Mouse (Mus musculus) intestine, embryonic 15.5 days (tissue): Measurements from ENCODE around the gene 2810408A11Rik. TPM values are rescaled to one million over a fixed set of nuclear protein-coding genes. Genes with fewer than 3 reads are reported as not detected.
A peak's percentile ranks its signal among the peaks of the same experiment; 100 is the strongest.

Source experiments
- ATAC-seq: fragments of 200-750 bp; cut with Nextera tagmentation; 2 replicates; pipeline ENCODE4 v1.8.0; 2017; ENCODE audit warnings: moderate TSS enrichment, moderate library complexity
- H3K27ac ChIP-seq: fragments of 300-500 bp; sonication (generic); 2 replicates; pipeline ENCODE4 v1.5.1; 2015; ENCODE audit warnings: mild to moderate bottlenecking, inconsistent platforms
- H3K27me3 ChIP-seq: fragments of 300-500 bp; sonication (generic); replicated peaks from 2 replicates; pipeline ENCODE4 v1.6.1; 2015; ENCODE audit warnings: inconsistent platforms
- H3K36me3 ChIP-seq: fragments of 300-500 bp; sonication (generic); 2 replicates; pipeline ENCODE4 v1.6.1; 2015; ENCODE audit warnings: inconsistent platforms
- H3K4me1 ChIP-seq: fragments of 300-500 bp; sonication (generic); replicated peaks from 2 replicates; pipeline ENCODE4 v1.6.1; 2015; ENCODE audit warnings: inconsistent platforms
- H3K4me2 ChIP-seq: fragments of 300-500 bp; sonication (generic); replicated peaks from 2 replicates; pipeline ENCODE4 v1.6.1; 2015; ENCODE audit warnings: mild to moderate bottlenecking, inconsistent platforms
- H3K4me3 ChIP-seq: fragments of 300-500 bp; sonication (generic); replicated peaks from 2 replicates; pipeline ENCODE4 v1.5.1; 2015; ENCODE audit warnings: inconsistent platforms
- H3K9ac ChIP-seq: fragments of 300-500 bp; sonication (generic); 2 replicates; pipeline ENCODE4 v1.6.1; 2015; ENCODE audit warnings: inconsistent platforms
- H3K9me3 ChIP-seq: fragments of 300-500 bp; sonication (generic); 2 replicates; pipeline ENCODE4 v1.6.1; 2016; ENCODE audit warnings: inconsistent platforms
- WGBS: fragments of 180-500 bp; shearing (Covaris S2); methylation state at CpG from one replicate; pipeline ENCODE4 v1.1.7; 2015; 5-methylcytosine and 5-hydroxymethylcytosine counted together
- polyA plus RNA-seq: library from polyadenylated mRNA; unstranded; fragments of >200 nt; fragmentation: Nextera tagmentation; extraction: Ambion mirVana; gene quantifications from 2 replicates; pipeline ENCODE4 v1.2.1, GENCODE M21; 2015

Gene 2810408A11Rik
- polyA plus RNA-seq, 1 experiment from 2014 or later = 7.7 TPM

DNA sequence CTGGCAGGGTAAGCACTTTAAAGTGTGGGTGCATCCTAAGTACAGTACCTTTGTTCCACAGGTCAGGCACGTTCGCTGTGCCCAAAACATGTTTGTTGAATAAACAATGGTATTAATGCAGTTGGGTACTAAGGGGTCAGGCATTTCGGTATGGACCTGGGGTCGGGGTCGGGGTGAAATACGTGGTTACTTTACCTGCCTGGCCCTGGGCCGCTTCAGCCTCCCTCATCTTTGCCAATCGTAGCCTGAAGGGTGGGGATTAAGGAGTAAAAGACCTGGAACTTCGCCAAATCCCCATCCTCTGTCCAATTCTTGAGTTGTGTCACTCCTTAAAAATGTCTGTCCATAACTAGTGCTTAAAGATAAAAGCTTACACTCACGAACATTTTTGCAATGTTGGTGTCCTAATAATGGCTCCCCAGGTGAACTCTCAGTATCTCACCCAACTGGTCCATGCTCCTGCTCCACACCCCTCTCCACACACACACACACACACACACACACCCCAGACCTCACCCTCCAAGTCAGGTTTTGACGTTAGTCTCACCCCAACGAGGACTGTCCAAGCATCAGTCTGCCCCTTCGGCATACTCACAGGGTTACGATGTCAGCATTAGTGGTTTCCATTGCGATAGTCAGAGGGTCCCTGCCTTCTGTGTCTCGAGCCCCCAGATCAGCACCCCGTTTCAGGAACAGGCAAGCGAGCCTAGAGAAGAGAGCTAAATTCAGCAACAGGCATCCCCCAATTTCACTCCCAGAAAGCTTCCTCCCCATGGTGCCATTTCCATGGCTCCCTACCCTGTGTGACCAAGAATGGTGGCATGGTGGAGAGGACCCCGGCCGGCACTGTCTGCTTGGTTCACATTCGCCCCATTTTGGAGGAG is 18.8 kb downstream of the 2810408A11Rik start:
- ATAC-seq = no peak
- 62% methylated on average over 21 of the region's 21 CpGs for WGBS
- H3K4me2 ChIP-seq = peak overlapping the region; percentile 88
- peak overlapping the region; percentile 53 for H3K4me3 ChIP-seq
- H3K9me3 ChIP-seq = no peaks in the 10 kb centered on the region
- H3K4me1 ChIP-seq = peaks cover 31% of the 10 kb centered on the region
- peak overlapping the region; percentile 61 for H3K9ac ChIP-seq
- no peaks in the 10 kb centered on the region for H3K36me3 ChIP-seq
- H3K27me3 ChIP-seq = no peaks in the 10 kb centered on the region
- H3K27ac ChIP-seq = peak overlapping the region; percentile 93

GRCm38 (mm10) chr11:69880853-69881603 is 19.8 kb downstream of the 2810408A11Rik start, which contains the start of gene Kctd11:
Kctd11 (minus strand) TSS chr11:69881406.
- Histone ChIP-seq H3K4me3 (peak within 1 kb of the TSS; percentile 53), H3K27ac (peak within 1 kb of the TSS; percentile 93), H3K36me3 (no peaks in the 10 kb centered on the region), H3K9ac (peak within 1 kb of the TSS; percentile 61), H3K9me3 (no peaks in the 10 kb centered on the region), H3K27me3 (no peaks in the 10 kb centered on the region), H3K4me2 (peak within 1 kb of the TSS; percentile 88), H3K4me1 (peaks cover 33% of the 10 kb centered on the region)
- under 1% methylated on average over 46 of the region's 46 CpGs for WGBS
- ATAC-seq = peak; percentile 91

DNA sequence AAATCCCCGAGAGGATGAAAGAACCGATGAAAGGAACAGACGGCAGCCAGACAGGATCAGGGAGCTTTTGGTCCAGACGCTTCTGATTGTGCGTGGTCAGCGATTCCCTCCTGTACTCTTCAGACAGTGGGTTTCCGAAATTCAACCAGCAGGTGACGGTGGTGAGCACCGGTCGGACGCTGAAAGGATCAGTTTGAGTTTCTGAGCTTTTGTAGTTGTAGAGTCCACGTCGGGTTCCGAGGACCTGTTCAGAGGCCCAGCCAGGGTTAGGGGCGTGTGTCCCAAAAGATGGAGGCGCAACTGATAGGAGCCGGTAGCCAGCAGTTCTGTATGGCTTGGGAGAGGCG is 20.3 kb downstream of the 2810408A11Rik start:
- Histone ChIP-seq H3K27ac (peak overlapping the region; percentile 93), H3K27me3 (no peaks in the 10 kb centered on the region), H3K9ac (peak overlapping the region; percentile 61), H3K36me3 (no peaks in the 10 kb centered on the region), H3K9me3 (no peaks in the 10 kb centered on the region), H3K4me3 (peak overlapping the region; percentile 53), H3K4me1 (peaks cover 33% of the 10 kb centered on the region), H3K4me2 (peak overlapping the region; percentile 88)
- peak; percentile 60 for ATAC-seq
- WGBS = under 1% methylated on average over 18 of the region's 18 CpGs

GRCm38 (mm10) chr11:69879711-69880110 is 21.1 kb downstream of the 2810408A11Rik start:
- WGBS = 45% methylated on average over 15 of the region's 15 CpGs

GRCm38 (mm10) chr11:69878952-69879351 is 21.8 kb downstream of the 2810408A11Rik start:
- peaks cover 27% of the 10 kb centered on the region for H3K4me1 ChIP-seq
- H3K4me3 ChIP-seq = peak overlapping the region; percentile 53
- H3K9ac ChIP-seq = peak overlapping the region; percentile 1; the same call in 1 of the 2 replicates
- H3K27me3 ChIP-seq = no peaks in the 10 kb centered on the region
- WGBS = 88% methylated on average over 6 of the region's 6 CpGs
- no peaks in the 10 kb centered on the region for H3K9me3 ChIP-seq
- 0 out of 2 replicates have a peak overlapping the region, but pooled peaks have one; percentile 40 for H3K27ac ChIP-seq
- ATAC-seq = no peak
- H3K36me3 ChIP-seq = no peaks in the 10 kb centered on the region
- peak overlapping the region; percentile 88 for H3K4me2 ChIP-seq

More at GRCm38 (mm10) chr11:69879711-69880110, 21.1 kb downstream of the 2810408A11Rik start:
- H3K36me3 ChIP-seq = no peaks in the 10 kb centered on the region
- peaks cover 33% of the 10 kb centered on the region for H3K4me1 ChIP-seq
- peak overlapping the region; percentile 61 for H3K9ac ChIP-seq
- H3K4me2 ChIP-seq = peak overlapping the region; percentile 88
- H3K27ac ChIP-seq = no peak overlapping the region
- H3K9me3 ChIP-seq = no peaks in the 10 kb centered on the region
- ATAC-seq = no peak
- H3K4me3 ChIP-seq = peak overlapping the region; percentile 53
- H3K27me3 ChIP-seq = no peaks in the 10 kb centered on the region

- H3K4me3 ChIP-seq = no peak overlapping the region
Observed at GRCm38 (mm10) chr11:69878399-69878798, 22.4 kb downstream of the 2810408A11Rik start.

GRCm38 (mm10) chr11:69877878-69878277 is 22.9 kb downstream of the 2810408A11Rik start, which contains the start of gene Tmem95:
Tmem95 (minus strand) TSS chr11:69878018.
- no peaks in the 10 kb centered on the region for H3K9me3 ChIP-seq
- H3K4me1 ChIP-seq = peaks cover 27% of the 10 kb centered on the region
- 0 out of 2 replicates have a peak within 1 kb of the TSS, but pooled peaks have one; percentile 1 for H3K9ac ChIP-seq
- no peak for ATAC-seq
- 86% methylated on average over 11 of the region's 11 CpGs for WGBS
- H3K36me3 ChIP-seq = no peaks in the 10 kb centered on the region
- H3K27me3 ChIP-seq = no peaks in the 10 kb centered on the region
- no peak within 1 kb of the TSS; the same call in 1 of the 2 replicates for H3K4me3 ChIP-seq
- 0 out of 2 replicates have a peak within 1 kb of the TSS, but pooled peaks have one; percentile 32 for H3K27ac ChIP-seq
- peak within 1 kb of the TSS; percentile 88 for H3K4me2 ChIP-seq

More at GRCm38 (mm10) chr11:69878399-69878798, 22.4 kb downstream of the 2810408A11Rik start:
- 0 out of 2 replicates have a peak overlapping the region, but pooled peaks have one; percentile 1 for H3K9ac ChIP-seq
- no peak overlapping the region for H3K27ac ChIP-seq
- no peaks in the 10 kb centered on the region for H3K36me3 ChIP-seq
- 75% methylated on average over 3 of the region's 3 CpGs for WGBS
- H3K9me3 ChIP-seq = no peaks in the 10 kb centered on the region
- H3K4me1 ChIP-seq = peaks cover 27% of the 10 kb centered on the region
- H3K4me2 ChIP-seq = peak overlapping the region; percentile 88; the same call in 1 of the 2 replicates
- ATAC-seq = no peak
- no peaks in the 10 kb centered on the region for H3K27me3 ChIP-seq

- H3K4me1 ChIP-seq = peaks cover 27% of the 10 kb centered on the region
- H3K27ac ChIP-seq = peak overlapping the region; percentile 32; the same call in 1 of the 2 replicates
- peak; percentile 24 for ATAC-seq
- H3K9me3 ChIP-seq = no peaks in the 10 kb centered on the region
- no peaks in the 10 kb centered on the region for H3K36me3 ChIP-seq
- 8% methylated on average over 12 of the region's 12 CpGs for WGBS
- H3K9ac ChIP-seq = no peak overlapping the region
- H3K4me2 ChIP-seq = peak overlapping the region; percentile 34
- H3K27me3 ChIP-seq = no peaks in the 10 kb centered on the region
- no peak overlapping the region; the same call in 1 of the 2 replicates for H3K4me3 ChIP-seq
Observed at GRCm38 (mm10) chr11:69876867-69877266, 23.9 kb downstream of the 2810408A11Rik start.

DNA sequence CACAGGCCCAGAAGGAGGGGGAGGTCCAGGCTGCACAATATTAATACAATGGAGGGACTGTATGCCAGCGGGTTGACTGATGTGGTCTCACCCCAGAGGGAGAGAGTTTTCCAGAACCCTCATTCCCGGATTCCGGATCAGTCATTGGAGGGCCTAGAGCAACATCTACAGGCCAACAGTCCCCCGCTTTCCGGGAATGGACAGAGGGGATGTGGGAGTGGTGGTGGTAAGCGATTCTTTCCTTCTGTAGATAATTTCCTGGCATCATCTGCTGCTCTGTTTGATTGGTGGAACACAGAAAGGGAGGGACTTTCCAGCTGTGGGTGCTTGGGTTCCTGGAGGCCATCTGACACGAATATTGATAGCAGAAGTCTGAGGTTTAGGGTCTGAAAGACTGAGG is 24.6 kb downstream of the 2810408A11Rik start:
- H3K36me3 ChIP-seq = no peaks in the 10 kb centered on the region
- H3K9me3 ChIP-seq = no peaks in the 10 kb centered on the region
- H3K27me3 ChIP-seq = no peaks in the 10 kb centered on the region
- H3K27ac ChIP-seq = 0 out of 2 replicates have a peak overlapping the region, but pooled peaks have one; percentile 32
- H3K4me1 ChIP-seq = peaks cover 22% of the 10 kb centered on the region
- 43% methylated on average over 7 of the region's 7 CpGs for WGBS
- no peak overlapping the region for H3K4me3 ChIP-seq
- H3K9ac ChIP-seq = no peak overlapping the region
- H3K4me2 ChIP-seq = no peak overlapping the region; the same call in 1 of the 2 replicates
- no peak for ATAC-seq

GRCm38 (mm10) chr11:69872451-69872850 is 28.3 kb downstream of the 2810408A11Rik start:
- H3K36me3 ChIP-seq = no peaks in the 10 kb centered on the region
- no peak overlapping the region for H3K9ac ChIP-seq
- ATAC-seq = no peak
- no peak overlapping the region for H3K4me3 ChIP-seq
- H3K4me2 ChIP-seq = no peak overlapping the region
- no peaks in the 10 kb centered on the region for H3K27me3 ChIP-seq
- no peaks in the 10 kb centered on the region for H3K9me3 ChIP-seq
- no peak overlapping the region for H3K27ac ChIP-seq
- 80% methylated on average over 4 of the region's 4 CpGs for WGBS
- 0 out of 2 replicates have a peak, but pooled peaks cover 4% of the 10 kb centered on the region for H3K4me1 ChIP-seq

DNA sequence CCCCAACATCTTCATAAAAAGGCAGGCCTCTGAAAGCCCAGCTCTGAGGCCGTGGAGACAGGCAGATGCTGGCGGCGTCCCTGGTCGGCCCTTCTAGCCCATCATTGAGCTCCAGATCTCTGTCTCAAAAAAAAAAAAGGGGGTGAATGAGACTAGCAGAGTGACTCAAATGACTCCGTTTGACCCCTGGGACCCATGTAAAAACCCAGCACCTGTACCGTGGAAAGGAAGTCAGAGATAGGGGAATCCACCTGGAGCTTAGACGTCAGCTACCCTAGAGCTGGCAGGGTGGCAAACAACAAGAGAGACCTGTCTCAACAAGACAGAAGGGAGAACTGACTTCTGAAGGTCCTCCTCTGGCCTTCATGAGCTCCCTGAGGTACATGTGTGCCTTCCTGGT is 29.0 kb downstream of the 2810408A11Rik start:
- no peak overlapping the region for H3K9ac ChIP-seq
- H3K36me3 ChIP-seq = no peaks in the 10 kb centered on the region
- no peak for ATAC-seq
- 84% methylated on average over 7 of the region's 7 CpGs for WGBS
- no peaks in the 10 kb centered on the region for H3K9me3 ChIP-seq
- no peak overlapping the region for H3K27ac ChIP-seq
- H3K4me2 ChIP-seq = no peak overlapping the region
- H3K4me1 ChIP-seq = no peaks in the 10 kb centered on the region
- H3K4me3 ChIP-seq = no peak overlapping the region
- H3K27me3 ChIP-seq = no peaks in the 10 kb centered on the region
